Mouse (Mus musculus) layer of hippocampus, adult 11-12 months (tissue): Measurements from ENCODE around the gene Gm37240.

Source experiments
- DNase-seq: peaks from one replicate; pipeline ENCODE4 v3.0.0; 2022; ENCODE audit warnings: low spot score

Gene Gm37240

GRCm38 (mm10) chr3:85749348-85749747 lies 138.0 kb downstream of the Gm37240 start:
- no peak for DNase-seq

- no peak for DNase-seq
Observed at GRCm38 (mm10) chr3:85748863-85749262, 138.5 kb downstream of the Gm37240 start.

GRCm38 (mm10) chr3:85746116-85746515 lies 141.2 kb downstream of the Gm37240 start:
- DNase-seq = no peak

- no peak for DNase-seq
Observed at GRCm38 (mm10) chr3:85741767-85742166, 145.6 kb downstream of the Gm37240 start.

GRCm38 (mm10) chr3:85738591-85738990 lies 148.7 kb downstream of the Gm37240 start:
- no peak for DNase-seq

GRCm38 (mm10) chr3:85733939-85734729 lies 153.2 kb downstream of the Gm37240 start:
- no peak for DNase-seq

GRCm38 (mm10) chr3:85727171-85727570 lies 160.1 kb downstream of the Gm37240 start:
- no peak for DNase-seq

GRCm38 (mm10) chr3:85725971-85726370 lies 161.3 kb downstream of the Gm37240 start:
- no peak for DNase-seq

- DNase-seq = no peak
Observed at GRCm38 (mm10) chr3:85725110-85725509, 162.2 kb downstream of the Gm37240 start.

- no peak for DNase-seq
Observed at GRCm38 (mm10) chr3:85722581-85722980, 164.7 kb downstream of the Gm37240 start.

- DNase-seq = no peak
Observed at GRCm38 (mm10) chr3:85715764-85716297, 171.5 kb downstream of the Gm37240 start.

GRCm38 (mm10) chr3:85713936-85714709 lies 173.2 kb downstream of the Gm37240 start:
- DNase-seq = no peak

GRCm38 (mm10) chr3:85710695-85711094 lies 176.6 kb downstream of the Gm37240 start:
- no peak for DNase-seq

- DNase-seq = peak; percentile 57
Observed at GRCm38 (mm10) chr3:85707421-85707820, 179.9 kb downstream of the Gm37240 start.

GRCm38 (mm10) chr3:85703141-85703882 lies 184.0 kb downstream of the Gm37240 start:
- no peak for DNase-seq

- no peak for DNase-seq
Observed at GRCm38 (mm10) chr3:85698496-85698895, 188.8 kb downstream of the Gm37240 start.

- no peak for DNase-seq
Observed at GRCm38 (mm10) chr3:85695056-85695455, 192.3 kb downstream of the Gm37240 start.

GRCm38 (mm10) chr3:85693013-85693412 lies 194.3 kb downstream of the Gm37240 start:
- no peak for DNase-seq

GRCm38 (mm10) chr3:85691134-85691533 lies 196.2 kb downstream of the Gm37240 start:
- no peak for DNase-seq

GRCm38 (mm10) chr3:85688341-85688740 lies 199.0 kb downstream of the Gm37240 start:
- no peak for DNase-seq

- DNase-seq = no peak
Observed at GRCm38 (mm10) chr3:85685271-85685670, 202.0 kb downstream of the Gm37240 start.

- no peak for DNase-seq
Observed at GRCm38 (mm10) chr3:85683618-85684017, 203.7 kb downstream of the Gm37240 start.
